Comparison of ENCODE assay signal across 21 mouse cellular contexts in the genomic region with DNA sequence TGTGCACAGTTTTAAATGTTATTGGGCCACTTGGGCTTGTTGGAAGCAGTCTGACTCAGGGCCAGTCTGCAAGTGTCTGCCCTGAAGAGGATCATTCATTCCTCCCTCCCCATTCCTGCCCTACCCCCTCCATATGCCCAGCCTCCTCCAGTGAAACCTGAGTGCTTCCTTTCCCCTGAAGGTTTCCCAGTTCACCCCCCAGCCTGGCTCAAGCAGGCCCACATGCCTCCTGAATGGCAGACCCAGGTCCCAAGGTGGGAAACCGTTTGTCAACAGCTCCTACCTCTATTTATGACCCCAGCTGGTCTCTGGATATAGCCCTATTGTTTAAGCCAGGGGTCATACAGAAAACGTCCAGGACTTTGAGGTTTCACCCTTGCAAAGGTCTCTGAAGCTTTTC.
DNase-seq lines count a peak whose midpoint lies in the region; ATAC-seq lines count a peak whose summit lies in the region.
"Had no signal": no experiment of that assay in that cellular context is flagged by ENCODE, and none has a peak within 500 bp of the region (broad histone marks: within the 10 kb centered on the region; RNA-seq: fewer than 3 reads in every experiment).

No protein-coding gene starts in this region.

- WGBS in limb, embryonic 12.5 days, result 0% methylated on average over 2 of the region's 2 CpGs

- H3K36me3 ChIP-seq in limb, embryonic 12.5 days, result no peaks in the 10 kb centered on the region
- H3K36me3 ChIP-seq: embryonic facial prominence, embryonic 10.5 days; heart, embryonic 10.5 days; hindbrain, embryonic 13.5 days had no signal

- no peaks in the 10 kb centered on the region for H3K9me3 ChIP-seq in limb, embryonic 12.5 days
- H3K9me3 ChIP-seq: embryonic facial prominence, embryonic 10.5 days; forebrain, embryonic 13.5 days; heart, embryonic 10.5 days; hindbrain, embryonic 13.5 days had no signal

- H3K4me3 ChIP-seq in limb, embryonic 12.5 days (replicated peaks), result no peak overlapping the region
- H3K4me3 ChIP-seq: embryonic facial prominence, embryonic 10.5 days; forebrain, embryonic 13.5 days; heart, embryonic 10.5 days; hindbrain, embryonic 13.5 days had no signal

- peak; percentile 46 for ATAC-seq in limb, embryonic 12.5 days (ENCODE audit: insufficient number of reproducible peaks, insufficient read depth, low FRiP score, low TSS enrichment, low read depth)
- ATAC-seq: activated CD4-positive, CD25-positive, alpha-beta regulatory T cell, adult 4 months; forebrain, embryonic 13.5 days; forebrain, postnatal 0 days; hindbrain, postnatal 0 days had no signal

- peaks cover 36% of the 10 kb centered on the region for H3K4me1 ChIP-seq in limb, embryonic 12.5 days (replicated peaks)
- H3K4me1 ChIP-seq: forebrain, embryonic 13.5 days; heart, embryonic 10.5 days; hindbrain, embryonic 13.5 days had no signal

- H3K4me2 ChIP-seq in limb, embryonic 12.5 days, result no peak overlapping the region; the same call in 1 of the 2 replicates
- H3K4me2 ChIP-seq: forebrain, embryonic 13.5 days; hindbrain, embryonic 13.5 days had no signal

- peak; percentile 39 for DNase-seq in embryo, embryonic 11 days
- DNase-seq in embryo, embryonic 10 days (ENCODE audit: low spot score), result no peak
- peak; percentile 58 for DNase-seq in forelimb bud, embryonic 11.5 days (ENCODE audit: low read depth, low spot score)
- no peak for DNase-seq in thymus, postnatal 25 days
- no peak for DNase-seq in left cerebral cortex, adult 11 months (ENCODE audit: low spot score)
- DNase-seq in adrenal gland, postnatal 10 days, result no peak
- DNase-seq: adrenal gland, adult 2 months; adrenal gland, postnatal 36 days; cerebellum, adult 2 months; cerebellum, postnatal 10 days; forebrain, postnatal 0 days; gastrocnemius, postnatal 36 days; heart, adult 18-20 months; heart, postnatal 10 days had no signal

- no peak overlapping the region for H3K9ac ChIP-seq in limb, embryonic 12.5 days (replicated peaks)
- H3K9ac ChIP-seq: forebrain, embryonic 13.5 days; forebrain, postnatal 0 days; hindbrain, embryonic 13.5 days had no signal

- H3K27ac ChIP-seq in limb, embryonic 12.5 days, result peak overlapping the region; percentile 62; the same call in 1 of the 2 replicates
- H3K27ac ChIP-seq: embryonic facial prominence, embryonic 10.5 days; forebrain, embryonic 13.5 days; heart, embryonic 10.5 days; hindbrain, embryonic 13.5 days; hindbrain, postnatal 0 days had no signal

- 0 out of 2 replicates have a peak, but pooled peaks cover 6% of the 10 kb centered on the region for H3K27me3 ChIP-seq in limb, embryonic 12.5 days
- H3K27me3 ChIP-seq: forebrain, embryonic 13.5 days; hindbrain, embryonic 13.5 days had no signal

Comparison
In these comparisons a context has a peak if more than half of its experiments do, and no peak if none do; other contexts are left out.
1. DNase-seq: peak in embryo, embryonic 11 days (single experiment) and forelimb bud, embryonic 11.5 days (single experiment); none in embryo, embryonic 10 days (single experiment), thymus, postnatal 25 days (single experiment), left cerebral cortex, adult 11 months (single experiment) and adrenal gland, postnatal 10 days (single experiment).